Mouse (Mus musculus): Measurements from ENCODE around the gene Fignl2. TPM values are rescaled to one million over a fixed set of nuclear protein-coding genes. Genes with fewer than 3 reads are reported as not detected.

The Fignl2 gene
- polyA plus RNA-seq, 2 experiments, result 0.28 to 1.0 TPM

DNA sequence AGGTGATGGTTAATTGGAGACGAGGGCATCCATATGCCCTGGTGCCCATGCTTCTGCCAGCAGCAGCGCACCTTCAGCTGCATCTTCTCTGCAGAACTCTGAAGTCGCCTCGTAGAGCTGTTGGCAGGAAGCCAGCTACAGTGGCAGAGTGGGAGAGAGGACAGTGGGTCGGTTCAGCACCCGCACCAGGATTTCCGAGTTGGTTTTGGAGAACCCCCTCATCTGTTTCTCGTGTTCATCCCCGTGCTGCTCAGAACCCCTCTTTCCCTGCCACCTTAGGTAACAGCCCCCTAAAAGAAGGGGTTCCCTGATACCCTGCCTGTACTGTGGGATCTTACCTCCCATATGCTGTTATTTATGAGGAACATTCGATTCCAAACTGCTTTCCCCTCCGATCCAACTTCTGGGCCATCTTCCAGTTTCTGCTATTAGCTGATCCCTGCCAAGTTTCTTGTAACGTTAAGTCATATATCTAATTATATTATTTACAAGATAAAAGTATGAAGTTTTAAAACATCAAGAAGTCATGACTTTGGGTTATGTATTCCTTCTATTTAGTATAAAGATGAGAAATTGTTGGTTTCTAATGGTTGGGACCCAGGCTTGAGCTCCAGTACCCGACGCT lies 69.9 kb downstream of the Fignl2 start:
- no peak for DNase-seq (ENCODE audit: low read depth in 3 of 3, low spot score in 3 of 3)
- Histone ChIP-seq H3K36me3 (replicated peaks; ENCODE audit: control insufficient read depth, insufficient read depth, low read depth) (no peaks in the 10 kb centered on the region), H3K4me3 (ENCODE audit: insufficient read depth in 1 of 2, low read depth in 2 of 2, low read length in 2 of 2) (no peak overlapping the region), H3K4me1 (replicated peaks; ENCODE audit: control insufficient read depth in 2 of 2, insufficient read depth in 2 of 2, low read length in 1 of 2) (no peaks in the 10 kb centered on the region), H3K4me2 (ENCODE audit: low read depth) (no peak overlapping the region), H3K9ac (replicated peaks) (no peak overlapping the region), H3K27me3 (ENCODE audit: control insufficient read depth, insufficient read depth, low read length) (no peaks in the 10 kb centered on the region), H3K9me3 (ENCODE audit: control insufficient read depth, low read length) (no peaks in the 10 kb centered on the region), H3K27ac (no peak overlapping the region)
- no peak for TF ChIP-seq CTCF (IDR thresholded peaks at IDR 0.05; ENCODE audit: low read depth)
- TF ChIP-seq EP300 (IDR thresholded peaks at IDR 0.05; ENCODE audit: low read depth), result no peak
- WGBS (ENCODE audit: insufficient replicate concordance), result 67% methylated on average over 14 of the region's 14 CpGs
- ATAC-seq (ENCODE audit: insufficient read depth), result no peak

DNA sequence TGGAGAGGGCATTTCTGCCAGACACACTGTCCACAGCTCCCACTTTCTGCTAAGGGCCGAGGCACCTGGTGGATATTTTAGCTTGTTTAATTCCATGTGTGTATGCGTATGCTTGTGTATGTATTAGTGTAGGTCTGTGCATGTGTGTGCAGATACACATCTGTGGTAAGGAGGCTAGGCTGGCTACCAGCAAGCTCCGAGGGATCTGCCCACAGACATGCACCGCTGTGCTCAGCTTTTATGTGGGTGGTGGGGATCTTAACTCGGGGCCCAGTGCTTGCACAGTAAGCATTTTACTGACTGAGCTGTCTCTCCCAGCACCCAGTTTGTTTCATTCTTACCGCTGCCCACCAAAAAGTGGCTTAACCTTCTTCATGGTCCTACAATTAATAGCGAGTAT lies 71.1 kb downstream of the Fignl2 start:
- Histone ChIP-seq H3K36me3 (replicated peaks; ENCODE audit: control insufficient read depth, insufficient read depth, low read depth) (no peaks in the 10 kb centered on the region), H3K27me3 (ENCODE audit: control insufficient read depth, insufficient read depth, low read length) (no peaks in the 10 kb centered on the region), H3K4me2 (ENCODE audit: low read depth) (no peak overlapping the region), H3K9me3 (ENCODE audit: control insufficient read depth, low read length) (no peaks in the 10 kb centered on the region), H3K9ac (replicated peaks) (no peak overlapping the region), H3K27ac (no peak overlapping the region), H3K4me3 (ENCODE audit: insufficient read depth in 1 of 2, low read depth in 2 of 2, low read length in 2 of 2) (no peak overlapping the region), H3K4me1 (replicated peaks; ENCODE audit: control insufficient read depth in 2 of 2, insufficient read depth in 2 of 2, low read length in 1 of 2) (no peaks in the 10 kb centered on the region)
- 53% methylated on average over 7 of the region's 7 CpGs for WGBS (ENCODE audit: insufficient replicate concordance)
- TF ChIP-seq EP300 (IDR thresholded peaks at IDR 0.05; ENCODE audit: low read depth) (no peak), CTCF (IDR thresholded peaks at IDR 0.05; ENCODE audit: low read depth) (no peak)
- ATAC-seq (ENCODE audit: insufficient read depth) (no peak), DNase-seq (ENCODE audit: low read depth in 3 of 3, low spot score in 3 of 3) (no peak)

GRCm38 (mm10) chr15:101006251-101007040 lies 71.9 kb downstream of the Fignl2 start:
- H3K9ac ChIP-seq (replicated peaks), result no peak overlapping the region

DNA sequence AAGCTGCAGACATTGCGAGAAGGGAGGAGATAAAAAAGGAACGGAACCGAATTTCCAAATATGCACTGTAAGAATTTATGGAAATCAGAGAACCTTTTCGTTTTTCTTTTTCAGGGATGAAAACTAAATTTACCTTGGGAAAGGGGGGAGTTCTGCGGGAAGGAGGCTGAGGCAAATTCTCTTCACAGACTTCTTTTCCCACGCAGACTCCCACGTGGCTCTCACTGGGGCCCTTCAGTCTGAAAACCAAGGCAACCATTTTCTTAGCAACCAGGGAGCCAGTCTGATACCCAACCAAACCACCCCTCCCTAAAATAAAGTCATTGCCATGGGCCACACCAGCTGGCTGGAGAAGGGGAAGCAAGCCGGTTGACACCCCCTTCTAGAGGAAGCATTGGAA lies 72.7 kb downstream of the Fignl2 start:
- Histone ChIP-seq H3K9me3 (ENCODE audit: control insufficient read depth, low read length) (no peaks in the 10 kb centered on the region), H3K9ac (replicated peaks) (no peak overlapping the region), H3K4me2 (ENCODE audit: low read depth) (no peak overlapping the region), H3K27ac (no peak overlapping the region), H3K36me3 (replicated peaks; ENCODE audit: control insufficient read depth, insufficient read depth, low read depth) (no peaks in the 10 kb centered on the region), H3K27me3 (ENCODE audit: control insufficient read depth, insufficient read depth, low read length) (no peaks in the 10 kb centered on the region), H3K4me1 (replicated peaks; ENCODE audit: control insufficient read depth in 2 of 2, insufficient read depth in 2 of 2, low read length in 1 of 2) (no peaks in the 10 kb centered on the region), H3K4me3 (ENCODE audit: insufficient read depth in 1 of 2, low read depth in 2 of 2, low read length in 2 of 2) (no peak overlapping the region)
- WGBS (ENCODE audit: insufficient replicate concordance), result 65% methylated on average over 8 of the region's 8 CpGs
- TF ChIP-seq CTCF (IDR thresholded peaks at IDR 0.05; ENCODE audit: low read depth) (no peak), EP300 (IDR thresholded peaks at IDR 0.05; ENCODE audit: low read depth) (no peak)
- ATAC-seq (ENCODE audit: insufficient read depth), result no peak
- DNase-seq (ENCODE audit: low read depth in 3 of 3, low spot score in 3 of 3), result no peak

More at GRCm38 (mm10) chr15:101006251-101007040, 71.9 kb downstream of the Fignl2 start:
- no peaks in the 10 kb centered on the region for H3K4me1 ChIP-seq (replicated peaks; ENCODE audit: control insufficient read depth in 2 of 2, insufficient read depth in 2 of 2, low read length in 1 of 2)
- TF ChIP-seq CTCF (IDR thresholded peaks at IDR 0.05; ENCODE audit: low read depth) (no peak), EP300 (IDR thresholded peaks at IDR 0.05; ENCODE audit: low read depth) (no peak)
- DNase-seq (ENCODE audit: low read depth in 3 of 3, low spot score in 3 of 3), result no peak
- peak overlapping the region in 1 of 2 experiments; percentile 42; a peak in 2 of 4 replicates for H3K4me3 ChIP-seq (ENCODE audit: insufficient read depth in 1 of 2, low read depth in 2 of 2, low read length in 2 of 2)
- peak overlapping the region; percentile 36 for H3K4me2 ChIP-seq (ENCODE audit: low read depth)
- no peaks in the 10 kb centered on the region for H3K36me3 ChIP-seq (replicated peaks; ENCODE audit: control insufficient read depth, insufficient read depth, low read depth)
- H3K27ac ChIP-seq, result no peak overlapping the region
- WGBS (ENCODE audit: insufficient replicate concordance), result 12% methylated on average over 14 of the region's 15 CpGs
- no peak for ATAC-seq (ENCODE audit: insufficient read depth)
- H3K9me3 ChIP-seq (ENCODE audit: control insufficient read depth, low read length), result no peaks in the 10 kb centered on the region
- H3K27me3 ChIP-seq (ENCODE audit: control insufficient read depth, insufficient read depth, low read length), result no peaks in the 10 kb centered on the region

GRCm38 (mm10) chr15:101004538-101004937 lies 73.8 kb downstream of the Fignl2 start:
- WGBS (ENCODE audit: insufficient replicate concordance), result 63% methylated on average over 3 of the region's 3 CpGs
- DNase-seq (ENCODE audit: low read depth in 3 of 3, low spot score in 3 of 3), result no peak
- no peak overlapping the region for H3K9ac ChIP-seq (replicated peaks)
- no peaks in the 10 kb centered on the region for H3K9me3 ChIP-seq (ENCODE audit: control insufficient read depth, low read length)
- no peaks in the 10 kb centered on the region for H3K27me3 ChIP-seq (ENCODE audit: control insufficient read depth, insufficient read depth, low read length)
- TF ChIP-seq EP300 (IDR thresholded peaks at IDR 0.05; ENCODE audit: low read depth) (no peak), CTCF (IDR thresholded peaks at IDR 0.05; ENCODE audit: low read depth) (no peak)
- H3K4me3 ChIP-seq (ENCODE audit: insufficient read depth in 1 of 2, low read depth in 2 of 2, low read length in 2 of 2), result no peak overlapping the region
- no peak overlapping the region for H3K4me2 ChIP-seq (ENCODE audit: low read depth)
- H3K4me1 ChIP-seq (replicated peaks; ENCODE audit: control insufficient read depth in 2 of 2, insufficient read depth in 2 of 2, low read length in 1 of 2), result no peaks in the 10 kb centered on the region
- no peak for ATAC-seq (ENCODE audit: insufficient read depth)
- no peak overlapping the region for H3K27ac ChIP-seq
- no peaks in the 10 kb centered on the region for H3K36me3 ChIP-seq (replicated peaks; ENCODE audit: control insufficient read depth, insufficient read depth, low read depth)

Data from liver, embryonic 14.5 days (tissue).